Mouse (Mus musculus) thymus, adult 2 months (tissue): ENCODE data around the gene Cyba.

Experiments
- CTCF ChIP-seq: fragments of 200-500 bp; IDR thresholded peaks from 2 replicates; pipeline ENCODE4 v1.5.1; 2012; ENCODE audit warnings: mild to moderate bottlenecking, control low read depth, low read length, moderate library complexity, borderline replicate concordance; ENCODE audit not compliant: control insufficient read depth, poor library complexity, insufficient read depth; ENCODE audit errors: extremely low read depth
- POLR2A ChIP-seq: fragments of 200-500 bp; IDR thresholded peaks from 2 replicates; pipeline ENCODE4 v1.6.1; 2012; ENCODE audit warnings: mild to moderate bottlenecking, low read length, control low read depth, moderate library complexity; ENCODE audit not compliant: control insufficient read depth, poor library complexity, insufficient read depth; ENCODE audit errors: extremely low read depth

- TF ChIP-seq POLR2A (no peak), CTCF (no peak)
Measured at GRCm38 (mm10) chr8:122459990-122460389, 27.3 kb upstream of the Cyba start.
